Mouse (Mus musculus): Measurements from ENCODE around the gene Tmem174. TPM values are rescaled to one million over a fixed set of nuclear protein-coding genes. Genes with fewer than 3 reads are reported as not detected.

Gene Tmem174
- polyA plus RNA-seq, 1 experiment = 448 TPM

- no peak for DNase-seq
- Histone ChIP-seq H3K4me3 (ENCODE audit: insufficient read depth, low read depth, low read length) (no peak overlapping the region), H3K27ac (ENCODE audit: insufficient read depth, low read depth, low read length) (no peak overlapping the region), H3K4me1 (ENCODE audit: control insufficient read depth, insufficient read depth, low read length) (peaks cover 5% of the 10 kb centered on the region; the same call in 1 of the 2 replicates), H3K36me3 (ENCODE audit: control insufficient read depth, insufficient read depth, low read length) (no peaks in the 10 kb centered on the region), H3K27me3 (replicated peaks; ENCODE audit: control insufficient read depth, insufficient read depth, low read length) (no peaks in the 10 kb centered on the region)
- 80% methylated on average over 3 of the region's 3 CpGs for WGBS
- no peak for TF ChIP-seq POLR2A (IDR thresholded peaks at IDR 0.05; ENCODE audit: low read depth, low read length)
- TF ChIP-seq CTCF (conservative IDR thresholded peaks at IDR 0.05; ENCODE audit: insufficient read depth, insufficient read length, low read depth, low read length) = no peak
These were observed 32.1 kb upstream of the Tmem174 start for GRCm38 (mm10) chr13:98669296-98669695.

GRCm38 (mm10) chr13:98667316-98667715 is 30.1 kb upstream of the Tmem174 start:
- TF ChIP-seq CTCF (conservative IDR thresholded peaks at IDR 0.05; ENCODE audit: insufficient read depth, insufficient read length, low read depth, low read length) = no peak
- H3K27me3 ChIP-seq (replicated peaks; ENCODE audit: control insufficient read depth, insufficient read depth, low read length) = no peaks in the 10 kb centered on the region
- H3K4me1 ChIP-seq (ENCODE audit: control insufficient read depth, insufficient read depth, low read length) = peaks cover 5% of the 10 kb centered on the region; the same call in 1 of the 2 replicates
- DNase-seq = peak; percentile 78
- no peak overlapping the region for H3K4me3 ChIP-seq (ENCODE audit: insufficient read depth, low read depth, low read length)
- 62% methylated on average over 3 of the region's 3 CpGs for WGBS
- peak overlapping the region; percentile 58 for H3K27ac ChIP-seq (ENCODE audit: insufficient read depth, low read depth, low read length)
- no peaks in the 10 kb centered on the region for H3K36me3 ChIP-seq (ENCODE audit: control insufficient read depth, insufficient read depth, low read length)

- Histone ChIP-seq H3K27me3 (replicated peaks; ENCODE audit: control insufficient read depth, insufficient read depth, low read length) (no peaks in the 10 kb centered on the region), H3K4me3 (ENCODE audit: insufficient read depth, low read depth, low read length) (no peak overlapping the region), H3K36me3 (ENCODE audit: control insufficient read depth, insufficient read depth, low read length) (no peaks in the 10 kb centered on the region), H3K27ac (ENCODE audit: insufficient read depth, low read depth, low read length) (no peak overlapping the region), H3K4me1 (ENCODE audit: control insufficient read depth, insufficient read depth, low read length) (peaks cover 5% of the 10 kb centered on the region; the same call in 1 of the 2 replicates)
- WGBS = 76% methylated on average over 10 of the region's 10 CpGs
- DNase-seq = no peak
- no peak for TF ChIP-seq CTCF (conservative IDR thresholded peaks at IDR 0.05; ENCODE audit: insufficient read depth, insufficient read length, low read depth, low read length)
- no peak for TF ChIP-seq POLR2A (IDR thresholded peaks at IDR 0.05; ENCODE audit: low read depth, low read length)
These were observed 28.0 kb upstream of the Tmem174 start for GRCm38 (mm10) chr13:98665240-98665639.

- DNase-seq = no peak
- H3K27me3 ChIP-seq (replicated peaks; ENCODE audit: control insufficient read depth, insufficient read depth, low read length) = no peaks in the 10 kb centered on the region
- H3K36me3 ChIP-seq (ENCODE audit: control insufficient read depth, insufficient read depth, low read length) = no peaks in the 10 kb centered on the region
- 95% methylated on average over 4 of the region's 4 CpGs for WGBS
- TF ChIP-seq CTCF (conservative IDR thresholded peaks at IDR 0.05; ENCODE audit: insufficient read depth, insufficient read length, low read depth, low read length) (no peak), POLR2A (IDR thresholded peaks at IDR 0.05; ENCODE audit: low read depth, low read length) (no peak)
- no peak overlapping the region for H3K4me3 ChIP-seq (ENCODE audit: insufficient read depth, low read depth, low read length)
- H3K27ac ChIP-seq (ENCODE audit: insufficient read depth, low read depth, low read length) = no peak overlapping the region
- H3K4me1 ChIP-seq (ENCODE audit: control insufficient read depth, insufficient read depth, low read length) = peaks cover 2% of the 10 kb centered on the region; the same call in 1 of the 2 replicates
These were observed 25.0 kb upstream of the Tmem174 start for GRCm38 (mm10) chr13:98662173-98662675.

DNA sequence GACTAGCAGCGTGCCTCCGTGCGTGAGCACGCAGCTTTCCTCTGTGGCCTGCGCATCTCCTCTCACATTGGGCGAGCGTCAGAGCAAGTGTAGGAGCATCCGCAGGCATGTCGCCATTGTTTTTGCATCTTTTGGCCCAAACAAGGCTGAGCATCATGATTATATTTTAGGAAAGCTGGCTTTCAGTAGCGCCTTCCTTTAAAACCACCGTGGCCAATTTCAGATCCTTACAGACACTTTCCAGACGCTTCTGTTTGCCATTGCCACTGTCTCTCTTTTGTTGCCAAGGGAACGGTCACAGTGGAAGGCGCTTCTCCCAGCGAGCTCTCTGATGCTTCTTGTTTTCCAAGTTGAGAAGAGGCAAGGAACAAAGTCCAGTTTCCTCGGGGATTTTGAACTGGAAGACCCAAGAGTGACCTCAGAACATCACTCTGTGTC is 18.8 kb upstream of the Tmem174 start:
- Histone ChIP-seq H3K27me3 (replicated peaks; ENCODE audit: control insufficient read depth, insufficient read depth, low read length) (no peaks in the 10 kb centered on the region), H3K27ac (ENCODE audit: insufficient read depth, low read depth, low read length) (peak overlapping the region; percentile 73; the same call in 1 of the 2 replicates), H3K4me1 (ENCODE audit: control insufficient read depth, insufficient read depth, low read length) (peaks cover 6% of the 10 kb centered on the region; the same call in 1 of the 2 replicates), H3K4me3 (ENCODE audit: insufficient read depth, low read depth, low read length) (no peak overlapping the region), H3K36me3 (ENCODE audit: control insufficient read depth, insufficient read depth, low read length) (no peaks in the 10 kb centered on the region)
- WGBS = 79% methylated on average over 16 of the region's 16 CpGs
- DNase-seq = peak; percentile 88
- TF ChIP-seq CTCF (conservative IDR thresholded peaks at IDR 0.05; ENCODE audit: insufficient read depth, insufficient read length, low read depth, low read length) (no peak), POLR2A (IDR thresholded peaks at IDR 0.05; ENCODE audit: low read depth, low read length) (no peak)

- TF ChIP-seq CTCF (conservative IDR thresholded peaks at IDR 0.05; ENCODE audit: insufficient read depth, insufficient read length, low read depth, low read length) (no peak), POLR2A (IDR thresholded peaks at IDR 0.05; ENCODE audit: low read depth, low read length) (no peak)
- Histone ChIP-seq H3K27me3 (replicated peaks; ENCODE audit: control insufficient read depth, insufficient read depth, low read length) (no peaks in the 10 kb centered on the region), H3K4me3 (ENCODE audit: insufficient read depth, low read depth, low read length) (no peak overlapping the region), H3K27ac (ENCODE audit: insufficient read depth, low read depth, low read length) (no peak overlapping the region), H3K36me3 (ENCODE audit: control insufficient read depth, insufficient read depth, low read length) (no peaks in the 10 kb centered on the region), H3K4me1 (ENCODE audit: control insufficient read depth, insufficient read depth, low read length) (peaks cover 6% of the 10 kb centered on the region; the same call in 1 of the 2 replicates)
- WGBS = 93% methylated on average over 4 of the region's 4 CpGs
- DNase-seq = no peak
These were observed 18.1 kb upstream of the Tmem174 start for GRCm38 (mm10) chr13:98655346-98655745.

- no peak overlapping the region for H3K27ac ChIP-seq (ENCODE audit: insufficient read depth, low read depth, low read length)
- no peak overlapping the region for H3K4me3 ChIP-seq (ENCODE audit: insufficient read depth, low read depth, low read length)
- H3K36me3 ChIP-seq (ENCODE audit: control insufficient read depth, insufficient read depth, low read length) = no peaks in the 10 kb centered on the region
- H3K4me1 ChIP-seq (ENCODE audit: control insufficient read depth, insufficient read depth, low read length) = peaks cover 6% of the 10 kb centered on the region; the same call in 1 of the 2 replicates
- WGBS = 84% methylated on average over 10 of the region's 10 CpGs
- no peak for TF ChIP-seq CTCF (conservative IDR thresholded peaks at IDR 0.05; ENCODE audit: insufficient read depth, insufficient read length, low read depth, low read length)
- no peak for TF ChIP-seq POLR2A (IDR thresholded peaks at IDR 0.05; ENCODE audit: low read depth, low read length)
- DNase-seq = no peak
- no peaks in the 10 kb centered on the region for H3K27me3 ChIP-seq (replicated peaks; ENCODE audit: control insufficient read depth, insufficient read depth, low read length)
These were observed 17.1 kb upstream of the Tmem174 start for GRCm38 (mm10) chr13:98654129-98654939.

Measured in kidney, adult 2 months (tissue).